Mouse (Mus musculus) T-cell, adult 66 days (primary cell): ENCODE results near the gene Gm13088. TPM values are rescaled to one million over a fixed set of nuclear protein-coding genes. Genes with fewer than 3 reads are reported as not detected.

ENCODE experiments used
- total RNA-seq, 2 experiments: library from RNA; stranded (reverse); gene quantifications; 3 replicates in 1 of 2; 4 replicates in 1 of 2; pipeline ENCODE4 v1.2.4; 2023

Gm13088 gene
- total RNA-seq: not detected

DNA sequence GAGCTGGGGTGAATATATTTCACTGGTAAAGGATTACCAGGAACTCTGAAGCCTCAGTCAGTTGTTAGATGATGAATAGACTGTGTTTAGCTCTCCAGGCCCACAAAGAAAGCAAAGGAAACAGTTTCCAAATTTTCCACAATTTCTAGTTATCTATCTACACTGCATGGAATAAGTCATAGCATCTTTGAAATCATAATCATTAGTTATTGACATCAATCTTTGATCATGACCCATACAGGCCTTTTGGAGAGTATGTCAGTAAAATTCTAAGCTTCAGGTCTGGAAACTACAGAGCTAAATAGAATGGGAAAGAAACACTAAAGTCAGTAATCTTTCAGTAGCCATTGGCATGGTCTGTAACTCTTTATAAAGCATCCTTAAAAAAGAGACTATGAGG is at the start of gene Gm13088:
Gene Gm13088, minus strand, starts transcription at position 101 of the 400 bp plus-strand sequence.

DNA sequence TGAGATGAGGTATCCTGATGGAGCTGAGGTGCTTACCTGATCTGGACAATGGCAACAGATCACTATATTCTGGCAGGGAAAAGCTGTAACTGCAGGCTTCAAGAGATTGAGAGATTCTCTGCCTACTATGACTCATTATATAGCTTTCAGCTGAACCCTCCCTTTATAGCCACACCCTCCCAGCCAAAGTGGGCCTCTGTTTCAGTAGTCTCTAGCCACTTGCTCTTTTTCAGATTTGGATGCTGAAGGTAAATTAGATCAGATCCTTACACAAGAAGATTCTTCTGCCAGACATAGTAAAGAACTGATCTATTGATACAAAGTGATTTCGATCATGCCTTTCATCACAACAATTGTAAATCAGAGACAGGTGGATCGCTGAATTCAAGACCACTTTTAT is 45.6 kb upstream of the Gm13088 start, which contains the start of gene Gm13089:
Gene Gm13089, minus strand, starts transcription at position 101 of the 400 bp plus-strand sequence.

DNA sequence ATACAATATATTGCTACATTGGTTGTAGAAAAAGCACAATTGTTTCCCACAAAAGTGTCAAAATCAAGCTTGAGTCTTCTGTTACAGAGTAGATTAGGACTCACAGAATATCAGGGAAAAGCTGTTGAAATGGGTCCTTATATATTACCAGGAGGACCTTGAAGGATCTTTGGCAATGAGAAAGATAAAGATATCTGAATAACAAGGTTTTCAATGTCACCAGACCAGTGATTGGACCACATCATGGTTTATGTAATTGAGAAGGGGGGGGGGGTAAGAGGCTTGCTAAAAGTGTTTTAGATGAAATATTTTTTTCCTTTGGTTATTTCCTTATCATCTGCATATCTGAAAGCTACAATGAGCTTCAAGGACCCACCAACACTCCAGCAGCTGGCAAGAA is 42.3 kb downstream of the Gm13088 start, which contains the start of gene Gm13083:
Gene Gm13083, plus strand, starts transcription at position 301 of the 400 bp plus-strand sequence.

Other genes starting within 250 kb of the Gm13088 start
- gene Pramef8, start 244.8 kb downstream of the Gm13088 start, total RNA-seq: 10 to 100 TPM; 49.3 to 52.1 TPM
- gene Oog4, start 206.9 kb downstream of the Gm13088 start, total RNA-seq: not detected
- gene Gm13043, start 145.9 kb downstream of the Gm13088 start, total RNA-seq: not detected
- not detected for gene Gm13040, start 121.3 kb downstream of the Gm13088 start, total RNA-seq
- gene BC080695, start 105.5 kb downstream of the Gm13088 start, total RNA-seq: not detected
- gene Gm13057, start 105.5 kb downstream of the Gm13088 start, total RNA-seq: not detected
- not detected for gene Gm13083, start 42.2 kb downstream of the Gm13088 start, total RNA-seq
- gene Gm13089, start 45.5 kb upstream of the Gm13088 start, total RNA-seq: not detected
- gene Gm13078, start 62.2 kb upstream of the Gm13088 start, total RNA-seq: not detected
- gene Gm13023, start 132.1 kb upstream of the Gm13088 start, total RNA-seq: not detected
- gene Gm13084, start 158.8 kb upstream of the Gm13088 start, total RNA-seq: not detected
- gene Gm13103, start 189.3 kb upstream of the Gm13088 start, total RNA-seq: not detected
- gene Pramef6, start 243.1 kb upstream of the Gm13088 start, total RNA-seq: not detected